Mouse (Mus musculus) MEL (cell line): Measurements from ENCODE around the gene Lrsam1.

Source experiments
- CTCF ChIP-seq, 3 experiments: IDR thresholded peaks in 2 of 3; conservative IDR thresholded peaks in 1 of 3; 2 replicates each; pipeline ENCODE4 v1.5.1; 2011 to 2012; ENCODE audit warnings: low read length in 3 of 3, low read depth in 2 of 3, mild to moderate bottlenecking in 2 of 3, improper control_type of control experiment in 1 of 3, inconsistent platforms in 1 of 3, mixed read lengths in 1 of 3, moderate library complexity in 1 of 3; ENCODE audit not compliant: control insufficient read depth in 1 of 3, insufficient read depth in 1 of 3, poor library complexity in 1 of 3, severe bottlenecking in 1 of 3
- EP300 ChIP-seq, 2 experiments: IDR thresholded peaks; 2 replicates each; pipeline ENCODE4 v1.6.1; 2011; ENCODE audit warnings: improper control_type of control experiment in 2 of 2, low read length in 2 of 2, low read depth in 1 of 2, mild to moderate bottlenecking in 1 of 2
- GABPA ChIP-seq: IDR thresholded peaks from 2 replicates; pipeline ENCODE4 v1.6.1; 2012; ENCODE audit warnings: low read depth, mild to moderate bottlenecking, inconsistent platforms, low read length, improper control_type of control experiment, moderate library complexity
- MYB ChIP-seq: IDR thresholded peaks from 2 replicates; pipeline ENCODE4 v1.6.1; 2011; ENCODE audit warnings: mild to moderate bottlenecking, low read depth, low read length, improper control_type of control experiment
- POLR2A ChIP-seq, 2 experiments: IDR thresholded peaks; 2 replicates each; pipeline ENCODE4 v1.6.1; 2011 to 2012; ENCODE audit warnings: low read length in 2 of 2, mild to moderate bottlenecking in 2 of 2, control low read depth in 1 of 2, improper control_type of control experiment in 1 of 2, low read depth in 1 of 2, moderate library complexity in 1 of 2; ENCODE audit not compliant: control insufficient read depth in 1 of 2, insufficient read depth in 1 of 2, poor library complexity in 1 of 2
- TCF12 ChIP-seq: IDR thresholded peaks from 2 replicates; pipeline ENCODE4 v1.6.1; 2014; ENCODE audit warnings: low read depth, mild to moderate bottlenecking, inconsistent platforms, low read length, improper control_type of control experiment, moderate library complexity
- USF1 ChIP-seq: IDR thresholded peaks from 2 replicates; pipeline ENCODE4 v1.6.1; 2014; ENCODE audit warnings: low read depth, mild to moderate bottlenecking, inconsistent platforms, low read length, improper control_type of control experiment, moderate library complexity
- ZC3H11A ChIP-seq: IDR thresholded peaks from 2 replicates; pipeline ENCODE4 v1.6.1; 2012; ENCODE audit warnings: low read depth, mild to moderate bottlenecking, inconsistent platforms, low read length, improper control_type of control experiment
- ZKSCAN1 ChIP-seq: IDR thresholded peaks from 2 replicates; pipeline ENCODE4 v1.6.1; 2012; ENCODE audit warnings: low read depth, mild to moderate bottlenecking, inconsistent platforms, low read length, improper control_type of control experiment, moderate library complexity
- ZMIZ1 ChIP-seq: IDR thresholded peaks from 2 replicates; pipeline ENCODE4 v1.6.1; 2012; ENCODE audit warnings: low read depth, mild to moderate bottlenecking, inconsistent platforms, low read length, improper control_type of control experiment, moderate library complexity

GRCm38 (mm10) chr2:32884745-32885144, 76.7 kb downstream of the Lrsam1 start:
- TF ChIP-seq POLR2A (IDR thresholded peaks at IDR 0.05; ENCODE audit: control insufficient read depth in 1 of 2, insufficient read depth in 1 of 2, low read depth in 1 of 2, low read length in 2 of 2, poor library complexity in 1 of 2) = no peak
- no peak for TF ChIP-seq ZC3H11A
- no peak for TF ChIP-seq CTCF (IDR thresholded peaks at IDR 0.05 in 2 of 3, conservative IDR thresholded peaks at IDR 0.05 in 1 of 3; ENCODE audit: control insufficient read depth in 1 of 3, insufficient read depth in 1 of 3, low read depth in 2 of 3, low read length in 3 of 3, poor library complexity in 1 of 3, severe bottlenecking in 1 of 3)
- no peak for TF ChIP-seq EP300 (IDR thresholded peaks at IDR 0.05; ENCODE audit: low read depth in 1 of 2, low read length in 2 of 2)
- no peak for TF ChIP-seq MYB
- TF ChIP-seq ZMIZ1 = no peak
- TF ChIP-seq USF1 = no peak
- TF ChIP-seq ZKSCAN1 = no peak
- TF ChIP-seq GABPA = no peak
- TF ChIP-seq TCF12 = no peak
